Mouse (Mus musculus) lung, postnatal 0 days (tissue): ENCODE measurements around the gene Hist1h3g. TPM values are rescaled to one million over a fixed set of nuclear protein-coding genes. Genes with fewer than 3 reads are reported as not detected.
"Not testable (repeated sequence)": the region's sequence is repeated elsewhere in the genome, so short reads cannot be mapped to it uniquely, and the experiment has no call there.

Experiments used
- ATAC-seq: fragments of 200-750 bp; cut with Nextera tagmentation; 2 replicates; pipeline ENCODE4 v1.8.0; 2017; ENCODE audit warnings: moderate library complexity
- DNase-seq: peaks from one replicate; pipeline ENCODE4 v3.0.0-alpha.2; 2016; ENCODE audit warnings: low spot score
- H3K27ac ChIP-seq: fragments of 300-500 bp; sonication (generic); 2 replicates; pipeline ENCODE4 v1.5.1; 2014; ENCODE audit warnings: antibody characterized with exemption, mild to moderate bottlenecking, low read length, mixed read lengths
- H3K27me3 ChIP-seq: fragments of 300-500 bp; sonication (generic); replicated peaks from 2 replicates; pipeline ENCODE4 v1.6.1; 2014; ENCODE audit warnings: low read length, mixed read lengths; ENCODE audit not compliant: insufficient read depth
- H3K36me3 ChIP-seq: fragments of 300-500 bp; sonication (generic); 2 replicates; pipeline ENCODE4 v1.6.1; 2014; ENCODE audit warnings: low read length, mixed read lengths; ENCODE audit not compliant: insufficient read depth
- H3K4me1 ChIP-seq: fragments of 300-500 bp; sonication (generic); 2 replicates; pipeline ENCODE4 v1.6.1; 2014; ENCODE audit warnings: antibody characterized with exemption, low read depth, low read length, mixed read lengths; ENCODE audit not compliant: insufficient read depth
- H3K4me2 ChIP-seq: fragments of 300-500 bp; sonication (generic); replicated peaks from 2 replicates; pipeline ENCODE4 v1.6.1; 2014; ENCODE audit warnings: low read depth, mild to moderate bottlenecking, low read length, moderate library complexity, mixed read lengths
- H3K4me3 ChIP-seq: fragments of 300-500 bp; sonication (generic); 2 replicates; pipeline ENCODE4 v1.5.1; 2014; ENCODE audit warnings: low read depth, low read length
- H3K9ac ChIP-seq: fragments of 300-500 bp; sonication (generic); replicated peaks from 2 replicates; pipeline ENCODE4 v1.6.1; 2014; ENCODE audit warnings: low read depth, mild to moderate bottlenecking
- H3K9me3 ChIP-seq: fragments of 300-500 bp; sonication (generic); 2 replicates; pipeline ENCODE4 v1.6.1; 2016; ENCODE audit warnings: low read length, mixed read lengths
- CTCF ChIP-seq: IDR thresholded peaks from 2 replicates; pipeline ENCODE4 v1.5.1; 2016; ENCODE audit warnings: antibody characterized with exemption, mild to moderate bottlenecking
- EP300 ChIP-seq: IDR thresholded peaks from 2 replicates; pipeline ENCODE4 v1.6.1; 2016; ENCODE audit warnings: antibody characterized with exemption, mild to moderate bottlenecking, control low read depth
- WGBS: fragments of 180-500 bp; shearing (Covaris S2); extraction: QIAGEN DNeasy Blood & Tissue Kit; methylation state at CpG from one replicate; pipeline ENCODE4 v1.1.7; 2014; 5-methylcytosine and 5-hydroxymethylcytosine counted together
- polyA plus RNA-seq: library from polyadenylated mRNA; unstranded; fragments of >200 nt; fragmentation: Nextera tagmentation; extraction: Ambion mirVana; gene quantifications from 2 replicates; pipeline ENCODE4 v1.2.1, GENCODE M21; 2015

Hist1h3g gene
- polyA plus RNA-seq, 1 experiment from 2014 or later = 0.80 TPM

DNA sequence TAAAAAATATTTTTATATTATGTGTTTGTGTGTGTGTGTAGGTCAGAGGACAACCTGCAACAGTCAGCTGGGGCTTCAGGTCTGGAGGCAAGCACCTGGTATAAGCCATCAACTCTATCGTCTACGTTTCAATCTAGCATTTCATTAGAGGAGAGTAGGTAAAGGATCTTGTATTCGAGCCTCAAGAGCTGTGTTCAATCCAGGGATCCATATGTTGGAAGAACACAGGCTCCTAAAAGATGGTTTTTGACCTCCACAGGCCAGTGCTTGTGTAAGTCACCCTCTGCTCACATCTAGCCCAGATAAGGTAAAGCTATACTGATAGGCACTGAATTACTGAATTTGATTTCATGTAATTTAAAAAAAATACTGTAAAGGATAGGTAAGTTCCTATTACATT is 21.7 kb downstream of the Hist1h3g start:
- no peak overlapping the region for H3K9ac ChIP-seq

DNA sequence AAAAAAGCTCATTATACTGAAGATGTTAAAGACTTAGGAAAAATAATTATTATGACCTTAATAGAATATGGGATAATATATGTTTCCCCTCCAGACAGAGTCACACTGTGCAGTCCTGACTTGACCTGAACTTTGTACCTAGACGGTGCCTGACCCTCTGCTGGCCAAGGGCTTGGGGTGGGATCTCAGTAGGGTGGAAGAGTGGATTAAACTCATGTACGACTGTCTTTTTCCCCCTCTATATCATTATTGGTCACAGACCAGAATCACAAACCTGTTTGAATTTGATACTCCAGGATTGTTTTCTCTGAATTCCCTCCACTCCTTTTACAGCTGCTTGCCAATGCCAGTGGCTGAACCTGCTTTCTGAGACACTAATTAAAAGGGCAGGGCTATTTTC is 25.5 kb downstream of the Hist1h3g start:
- H3K4me3 ChIP-seq, H3K9ac ChIP-seq: not testable (repeated sequence)

More for the DNA sequence above, 21.7 kb downstream of the Hist1h3g start:
- Histone ChIP-seq H3K27me3 (no peaks in the 10 kb centered on the region), H3K27ac (peak overlapping the region; percentile 26; the same call in 1 of the 2 replicates), H3K4me1 (no peaks in the 10 kb centered on the region), H3K9me3 (no peaks in the 10 kb centered on the region), H3K4me2 (no peak overlapping the region), H3K4me3 (no peak overlapping the region), H3K36me3 (no peaks in the 10 kb centered on the region)
- TF ChIP-seq EP300 (no peak), CTCF (no peak)
- DNase-seq (no peak), ATAC-seq (no peak)
- WGBS = 54% methylated on average over 3 of the region's 3 CpGs

DNA sequence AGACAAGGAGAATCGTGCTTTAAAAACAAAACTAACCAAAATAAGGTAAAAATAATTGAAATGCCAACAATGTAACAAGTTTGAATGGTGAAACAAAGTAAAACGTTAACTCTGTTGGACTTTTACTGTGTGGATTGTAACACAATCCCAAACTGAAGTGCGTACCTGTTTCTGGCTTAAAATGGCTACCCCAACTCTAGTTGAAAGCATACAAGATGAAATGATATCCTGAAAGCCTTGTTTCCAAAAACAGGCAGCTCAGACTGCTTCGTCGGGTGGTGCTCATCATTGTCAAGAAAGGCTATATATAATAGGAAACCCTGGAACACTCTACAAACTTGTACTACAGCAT is 26.3 kb downstream of the Hist1h3g start:
- 0% methylated on average over 2 of the region's 5 CpGs for WGBS
- H3K9ac ChIP-seq, H3K4me3 ChIP-seq: not testable (repeated sequence)

More for the DNA sequence above, 25.5 kb downstream of the Hist1h3g start:
- H3K27ac ChIP-seq, ATAC-seq, H3K4me2 ChIP-seq, H3K27me3 ChIP-seq, H3K36me3 ChIP-seq, H3K4me1 ChIP-seq, H3K9me3 ChIP-seq: not testable (repeated sequence)
- DNase-seq = peak; percentile 4
- WGBS = 13% methylated on average over 2 of the region's 2 CpGs

GRCm38 (mm10) chr13:23561883-23562659 is 26.8 kb downstream of the Hist1h3g start, which contains the start of gene Hist1h3e:
Gene Hist1h3e, minus strand, starts transcription at chr13:23562369.
- DNase-seq = peak; percentile 99
- Histone ChIP-seq H3K4me3 (peak within 1 kb of the TSS; percentile 38), H3K4me2 (peak within 1 kb of the TSS; percentile 70), H3K27ac (peak within 1 kb of the TSS; percentile 91), H3K9ac (peak within 1 kb of the TSS; percentile 51)
- not testable (repeated sequence) for H3K4me1 ChIP-seq, H3K36me3 ChIP-seq, H3K27me3 ChIP-seq, H3K9me3 ChIP-seq
- peak; percentile 90 for ATAC-seq
- under 1% methylated on average over 42 of the region's 67 CpGs for WGBS
- 0 out of 2 replicates have a peak, but pooled peaks have one; percentile 17 for TF ChIP-seq CTCF

More for the DNA sequence above, 26.3 kb downstream of the Hist1h3g start:
- H3K4me2 ChIP-seq = peak overlapping the region; percentile 70
- DNase-seq, H3K4me1 ChIP-seq, H3K27ac ChIP-seq, H3K27me3 ChIP-seq, ATAC-seq, H3K36me3 ChIP-seq, H3K9me3 ChIP-seq: not testable (repeated sequence)

DNA sequence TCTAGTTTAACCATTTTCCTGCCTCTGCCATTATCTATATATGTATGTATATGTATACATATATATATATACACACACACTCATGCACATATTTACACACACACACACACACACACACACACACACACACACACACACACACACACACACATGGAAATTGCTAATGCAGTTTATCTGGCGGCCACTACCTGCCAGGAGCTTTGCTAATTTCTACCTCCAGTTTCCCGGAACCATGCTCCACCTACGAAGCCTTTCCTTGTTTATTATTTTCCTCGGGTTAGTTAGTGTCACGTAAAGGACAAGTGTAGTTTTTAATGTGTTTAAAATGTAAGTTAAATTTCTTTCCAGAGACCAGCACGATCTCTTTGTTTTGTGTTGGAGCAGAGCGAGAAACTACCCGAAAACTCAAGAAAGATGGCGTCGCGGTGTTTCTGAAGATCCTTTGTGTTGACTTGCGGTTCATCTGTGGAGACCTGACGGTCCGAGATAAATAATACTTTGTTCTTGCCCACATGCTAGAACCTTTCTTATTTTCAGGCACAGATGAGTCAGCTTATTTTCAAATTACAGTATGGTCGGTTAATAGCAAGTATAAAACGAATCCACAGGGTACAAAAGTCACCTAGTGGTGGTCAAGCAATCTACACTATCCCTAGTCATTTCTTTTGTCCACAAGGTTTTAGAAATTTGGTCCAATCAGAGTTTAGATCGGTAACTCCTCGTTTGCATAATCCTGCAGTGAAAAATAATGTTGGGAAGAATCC is 27.7 kb downstream of the Hist1h3g start:
- ATAC-seq = peak; percentile 67
- Histone ChIP-seq H3K27me3 (no peaks in the 10 kb centered on the region), H3K9ac (peak overlapping the region; percentile 51), H3K27ac (peak overlapping the region; percentile 91), H3K9me3 (no peaks in the 10 kb centered on the region), H3K4me3 (peak overlapping the region; percentile 38), H3K4me2 (peak overlapping the region; percentile 70), H3K4me1 (no peaks in the 10 kb centered on the region), H3K36me3 (no peaks in the 10 kb centered on the region)
- TF ChIP-seq CTCF = peak; percentile 77
- TF ChIP-seq EP300 = no peak; the same call in 1 of the 2 replicates
- DNase-seq = peak; percentile 96
- 2% methylated on average over 18 of the region's 18 CpGs for WGBS

DNA sequence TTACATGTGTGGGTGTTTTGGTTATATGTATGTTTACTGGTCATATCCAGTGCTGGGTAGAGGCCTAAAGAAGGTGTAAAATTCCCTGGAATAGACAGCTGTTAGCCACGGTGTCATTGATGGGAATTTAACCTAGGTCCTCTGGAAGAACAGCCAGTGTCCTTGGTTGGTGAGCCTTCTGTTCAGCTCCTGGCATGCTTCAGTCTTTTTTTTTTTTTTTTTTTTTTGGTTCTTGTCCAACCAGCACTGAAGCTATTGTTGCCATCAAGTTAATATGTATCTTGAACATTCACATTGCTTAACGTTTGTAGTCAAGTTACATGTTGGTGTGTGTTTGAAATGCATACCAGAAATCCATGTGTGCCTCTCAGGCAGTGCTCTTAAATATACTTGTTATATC is 29.3 kb downstream of the Hist1h3g start:
- no peaks in the 10 kb centered on the region for H3K4me1 ChIP-seq
- H3K4me2 ChIP-seq = no peak overlapping the region
- TF ChIP-seq CTCF (no peak), EP300 (no peak)
- H3K9me3 ChIP-seq = no peaks in the 10 kb centered on the region
- H3K27me3 ChIP-seq = no peaks in the 10 kb centered on the region
- no peak overlapping the region for H3K9ac ChIP-seq
- 61% methylated on average over 2 of the region's 2 CpGs for WGBS
- DNase-seq (peak; percentile 4), ATAC-seq (no peak)
- no peak overlapping the region for H3K27ac ChIP-seq
- H3K4me3 ChIP-seq = no peak overlapping the region
- no peaks in the 10 kb centered on the region for H3K36me3 ChIP-seq
